Mouse (Mus musculus) effector memory CD4-positive, alpha-beta T cell, adult 7 months (primary cell): ENCODE measurements around the gene Gm11042. TPM values are rescaled to one million over a fixed set of nuclear protein-coding genes. Genes with fewer than 3 reads are reported as not detected.

Source experiments
- polyA plus RNA-seq: library from polyadenylated mRNA; unstranded; fragments of 100-300 nt; shearing (Covaris generic); gene quantifications from one replicate; pipeline ENCODE4 v1.2.1, GENCODE M21; 2017

The Gm11042 gene
- not detected for polyA plus RNA-seq

DNA sequence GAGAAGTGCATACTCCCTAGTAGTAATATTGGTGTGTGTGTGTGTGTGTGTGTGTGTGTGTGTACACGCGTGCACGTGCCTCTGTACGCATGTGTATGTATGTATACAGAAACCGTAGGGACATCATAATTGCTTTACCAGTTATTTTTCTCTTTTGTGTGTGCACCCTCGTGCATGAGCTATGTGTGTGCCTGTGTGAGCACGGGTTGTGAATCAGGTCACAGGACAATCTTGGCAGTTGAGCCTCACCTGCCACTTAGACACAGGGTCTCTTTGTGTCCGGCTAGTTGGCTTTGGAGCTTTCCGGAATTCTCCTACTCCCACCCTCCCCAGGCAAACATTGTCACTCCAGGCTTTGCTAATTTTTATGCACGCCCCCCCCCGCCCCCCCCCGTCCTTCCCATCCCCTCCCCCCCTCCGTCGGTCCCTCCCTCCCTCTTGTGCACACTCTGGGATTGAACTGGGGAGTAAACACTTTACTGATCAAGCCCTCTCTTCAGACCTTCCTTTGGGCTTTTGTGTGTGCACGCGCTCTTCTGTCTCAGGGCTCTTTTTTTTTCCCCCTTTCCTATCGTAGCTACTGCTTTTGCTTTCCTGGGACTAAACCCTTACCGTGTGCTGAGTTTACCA lies at the start of gene Gm11042:
Gene Gm11042 (minus strand): TSS at position 51 of the 630 bp plus-strand sequence.

